Mouse (Mus musculus): ENCODE data around the gene Grik4. TPM values are rescaled to one million over a fixed set of nuclear protein-coding genes. Genes with fewer than 3 reads are reported as not detected.
"Not testable (repeated sequence)": the region's sequence is repeated elsewhere in the genome, so short reads cannot be mapped to it uniquely, and the experiment has no call there.

The Grik4 gene
- polyA plus RNA-seq, 1 experiment: 0.17 TPM

GRCm38 (mm10) chr9:42793581-42793980 lies 150.7 kb downstream of the Grik4 start:
- Histone ChIP-seq H3K9me3 (no peaks in the 10 kb centered on the region), H3K4me1 (no peaks in the 10 kb centered on the region), H3K36me3 (replicated peaks; ENCODE audit: low read length) (no peaks in the 10 kb centered on the region), H3K27me3 (replicated peaks) (peaks cover 52% of the 10 kb centered on the region), H3K4me3 (replicated peaks) (no peak overlapping the region)
- TF ChIP-seq GATA1 (IDR thresholded peaks at IDR 0.05; ENCODE audit: borderline replicate concordance, low read length) (no peak), FLI1 (IDR thresholded peaks at IDR 0.05; ENCODE audit: low read length) (no peak)

DNA sequence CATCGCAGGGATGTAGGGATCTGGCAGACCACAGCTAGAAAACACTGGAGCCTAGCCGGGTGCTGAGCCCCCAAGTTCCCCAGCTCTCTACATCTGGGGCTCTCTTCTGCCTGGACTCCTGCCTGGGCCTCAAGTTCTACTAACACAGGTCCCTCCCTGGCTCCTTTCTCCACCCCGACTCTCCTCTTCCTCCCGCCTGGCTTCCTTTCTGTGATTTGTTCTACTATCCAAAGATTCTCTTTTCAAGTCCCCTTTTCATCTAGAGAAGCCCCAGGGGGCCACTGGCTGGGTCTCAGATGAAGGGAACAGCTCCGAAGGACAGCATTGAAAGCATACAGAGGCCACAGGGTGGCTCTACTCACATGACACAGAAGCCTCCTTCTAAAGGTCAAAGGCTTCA lies 151.9 kb downstream of the Grik4 start:
- Histone ChIP-seq H3K4me3 (replicated peaks) (no peak overlapping the region), H3K9me3 (no peaks in the 10 kb centered on the region), H3K27me3 (replicated peaks) (peaks cover 56% of the 10 kb centered on the region), H3K36me3 (replicated peaks; ENCODE audit: low read length) (no peaks in the 10 kb centered on the region), H3K4me1 (no peaks in the 10 kb centered on the region)
- no peak for TF ChIP-seq FLI1 (IDR thresholded peaks at IDR 0.05; ENCODE audit: low read length)
- TF ChIP-seq GATA1 (IDR thresholded peaks at IDR 0.05; ENCODE audit: borderline replicate concordance, low read length): no peak

- Histone ChIP-seq H3K9me3 (no peaks in the 10 kb centered on the region), H3K27me3 (replicated peaks) (peaks cover 55% of the 10 kb centered on the region), H3K4me3 (replicated peaks) (no peak overlapping the region), H3K36me3 (replicated peaks; ENCODE audit: low read length) (no peaks in the 10 kb centered on the region), H3K4me1 (no peaks in the 10 kb centered on the region)
- TF ChIP-seq GATA1 (IDR thresholded peaks at IDR 0.05; ENCODE audit: borderline replicate concordance, low read length) (no peak), FLI1 (IDR thresholded peaks at IDR 0.05; ENCODE audit: low read length) (no peak)
Measured at GRCm38 (mm10) chr9:42791779-42792178, 152.5 kb downstream of the Grik4 start.

GRCm38 (mm10) chr9:42791346-42791745 lies 152.9 kb downstream of the Grik4 start:
- H3K4me3 ChIP-seq (replicated peaks): no peak overlapping the region
- no peaks in the 10 kb centered on the region for H3K36me3 ChIP-seq (replicated peaks; ENCODE audit: low read length)
- peaks cover 55% of the 10 kb centered on the region for H3K27me3 ChIP-seq (replicated peaks)
- no peaks in the 10 kb centered on the region for H3K9me3 ChIP-seq
- H3K4me1 ChIP-seq: no peaks in the 10 kb centered on the region
- TF ChIP-seq GATA1 (IDR thresholded peaks at IDR 0.05; ENCODE audit: borderline replicate concordance, low read length) (no peak), FLI1 (IDR thresholded peaks at IDR 0.05; ENCODE audit: low read length) (no peak)

DNA sequence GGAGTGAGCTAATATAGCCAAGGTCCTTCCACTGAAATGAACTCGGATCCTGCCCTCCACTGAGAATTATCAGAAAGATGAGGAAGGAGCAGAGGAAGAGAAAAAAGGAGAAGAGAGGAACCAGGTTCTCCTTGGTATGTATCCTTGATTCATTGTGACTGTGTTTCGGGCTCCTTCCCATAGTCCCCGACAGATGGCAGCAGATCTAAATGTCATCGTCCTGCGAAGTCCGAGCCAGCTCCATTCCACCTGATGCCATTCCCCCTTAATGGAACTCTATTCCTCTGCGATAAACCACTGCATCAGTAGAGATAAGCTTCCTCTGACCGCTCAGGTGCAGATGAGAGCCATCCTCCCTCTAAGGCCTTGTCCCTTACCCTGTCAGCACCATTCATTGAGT lies 155.8 kb downstream of the Grik4 start:
- Histone ChIP-seq H3K4me1 (no peaks in the 10 kb centered on the region), H3K4me3 (replicated peaks) (no peak overlapping the region), H3K9me3 (no peaks in the 10 kb centered on the region), H3K36me3 (replicated peaks; ENCODE audit: low read length) (no peaks in the 10 kb centered on the region), H3K27me3 (replicated peaks) (peaks cover 46% of the 10 kb centered on the region)
- TF ChIP-seq GATA1 (IDR thresholded peaks at IDR 0.05; ENCODE audit: borderline replicate concordance, low read length) (no peak), FLI1 (IDR thresholded peaks at IDR 0.05; ENCODE audit: low read length) (no peak)

DNA sequence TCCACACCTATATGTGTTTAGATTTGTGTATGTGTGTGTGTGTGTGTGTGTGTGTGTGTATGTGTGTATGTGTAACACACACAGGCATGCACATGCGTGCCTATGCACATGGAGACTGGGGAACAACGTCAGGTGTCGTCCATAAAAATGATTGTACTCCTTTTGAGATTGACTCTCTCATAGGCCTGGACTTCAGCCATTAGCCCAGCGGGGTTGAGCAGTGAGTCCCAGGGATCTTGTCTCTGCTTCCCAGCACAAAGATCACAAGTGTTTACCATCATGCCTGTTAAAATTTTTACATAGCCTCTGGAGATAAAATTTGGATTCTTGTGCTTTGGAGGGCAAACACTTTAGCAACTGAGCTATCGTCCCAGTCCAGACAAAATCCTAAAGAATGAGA lies 157.4 kb downstream of the Grik4 start:
- no peaks in the 10 kb centered on the region for H3K9me3 ChIP-seq
- no peak for TF ChIP-seq GATA1 (IDR thresholded peaks at IDR 0.05; ENCODE audit: borderline replicate concordance, low read length)
- no peak for TF ChIP-seq FLI1 (IDR thresholded peaks at IDR 0.05; ENCODE audit: low read length)

DNA sequence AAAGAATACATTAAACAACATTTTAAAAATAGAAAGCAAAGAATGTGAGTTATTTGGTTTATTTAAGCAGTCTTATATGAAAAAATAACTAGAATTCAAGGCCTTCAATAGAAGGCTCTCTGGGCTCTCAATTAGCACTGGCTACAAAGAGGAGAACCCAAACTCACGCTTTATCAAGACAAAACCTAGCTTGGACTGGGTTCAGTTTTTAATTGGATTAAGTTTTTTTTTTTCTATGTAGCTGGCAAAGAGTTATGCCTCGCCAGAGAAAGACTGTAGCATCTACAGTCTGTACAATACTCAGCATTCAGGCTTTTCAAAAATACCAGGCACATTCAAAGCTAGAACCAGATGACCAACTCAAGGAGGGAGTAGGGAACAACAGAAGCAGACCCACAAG lies 158.0 kb downstream of the Grik4 start:
- H3K36me3 ChIP-seq (replicated peaks; ENCODE audit: low read length): no peaks in the 10 kb centered on the region
- no peaks in the 10 kb centered on the region for H3K9me3 ChIP-seq
- no peaks in the 10 kb centered on the region for H3K4me1 ChIP-seq
- H3K27me3 ChIP-seq (replicated peaks): peaks cover 33% of the 10 kb centered on the region
- no peak for TF ChIP-seq GATA1 (IDR thresholded peaks at IDR 0.05; ENCODE audit: borderline replicate concordance, low read length)
- TF ChIP-seq FLI1 (IDR thresholded peaks at IDR 0.05; ENCODE audit: low read length): no peak
- H3K4me3 ChIP-seq (replicated peaks): no peak overlapping the region

More for the DNA sequence above, 157.4 kb downstream of the Grik4 start:
- Histone ChIP-seq H3K4me3 (replicated peaks) (no peak overlapping the region), H3K36me3 (replicated peaks; ENCODE audit: low read length) (no peaks in the 10 kb centered on the region), H3K4me1 (no peaks in the 10 kb centered on the region), H3K27me3 (replicated peaks) (peaks cover 35% of the 10 kb centered on the region)

GRCm38 (mm10) chr9:42785173-42785830 lies 159.0 kb downstream of the Grik4 start:
- no peaks in the 10 kb centered on the region for H3K4me1 ChIP-seq
- no peaks in the 10 kb centered on the region for H3K9me3 ChIP-seq
- TF ChIP-seq GATA1 (IDR thresholded peaks at IDR 0.05; ENCODE audit: borderline replicate concordance, low read length) (no peak), FLI1 (IDR thresholded peaks at IDR 0.05; ENCODE audit: low read length) (no peak)
- no peaks in the 10 kb centered on the region for H3K36me3 ChIP-seq (replicated peaks; ENCODE audit: low read length)
- peaks cover 33% of the 10 kb centered on the region for H3K27me3 ChIP-seq (replicated peaks)
- no peak overlapping the region for H3K4me3 ChIP-seq (replicated peaks)

DNA sequence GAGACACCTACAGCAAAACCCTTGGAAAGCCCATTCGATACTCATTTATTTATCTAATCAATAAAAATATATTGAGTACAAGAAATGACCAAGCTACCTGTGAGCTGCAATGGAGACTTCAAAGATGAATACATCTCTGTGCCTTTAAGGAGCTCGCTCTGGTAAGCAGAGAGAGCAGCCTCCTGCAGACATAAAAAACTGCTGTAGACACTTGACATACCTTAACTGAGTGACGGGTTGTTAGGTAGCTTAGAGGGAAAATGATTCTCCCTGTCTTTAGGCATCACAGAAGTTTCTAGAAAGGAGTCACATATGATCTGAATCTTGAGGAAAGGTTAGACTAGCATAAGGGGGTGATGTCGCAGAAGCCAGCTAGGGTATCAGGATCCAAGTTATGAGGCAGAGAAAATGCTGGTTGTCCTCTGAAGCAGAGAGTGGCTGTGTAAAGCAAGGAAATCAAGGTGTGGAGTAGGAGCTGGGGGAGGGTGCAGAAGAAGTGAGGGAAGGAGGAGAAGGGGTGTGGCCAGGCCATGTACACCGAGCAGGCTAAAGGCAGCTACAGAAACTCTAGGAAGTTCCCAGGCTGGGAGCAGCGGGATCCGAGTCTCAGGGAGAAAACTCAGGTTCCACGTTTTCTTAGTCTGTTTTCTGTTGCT lies 160.9 kb downstream of the Grik4 start:
- H3K27me3 ChIP-seq (replicated peaks): peaks cover 34% of the 10 kb centered on the region
- H3K4me1 ChIP-seq: no peaks in the 10 kb centered on the region
- H3K4me3 ChIP-seq (replicated peaks): no peak overlapping the region
- no peaks in the 10 kb centered on the region for H3K36me3 ChIP-seq (replicated peaks; ENCODE audit: low read length)
- H3K9me3 ChIP-seq: no peaks in the 10 kb centered on the region
- TF ChIP-seq GATA1 (IDR thresholded peaks at IDR 0.05; ENCODE audit: borderline replicate concordance, low read length): no peak
- no peak for TF ChIP-seq FLI1 (IDR thresholded peaks at IDR 0.05; ENCODE audit: low read length)

DNA sequence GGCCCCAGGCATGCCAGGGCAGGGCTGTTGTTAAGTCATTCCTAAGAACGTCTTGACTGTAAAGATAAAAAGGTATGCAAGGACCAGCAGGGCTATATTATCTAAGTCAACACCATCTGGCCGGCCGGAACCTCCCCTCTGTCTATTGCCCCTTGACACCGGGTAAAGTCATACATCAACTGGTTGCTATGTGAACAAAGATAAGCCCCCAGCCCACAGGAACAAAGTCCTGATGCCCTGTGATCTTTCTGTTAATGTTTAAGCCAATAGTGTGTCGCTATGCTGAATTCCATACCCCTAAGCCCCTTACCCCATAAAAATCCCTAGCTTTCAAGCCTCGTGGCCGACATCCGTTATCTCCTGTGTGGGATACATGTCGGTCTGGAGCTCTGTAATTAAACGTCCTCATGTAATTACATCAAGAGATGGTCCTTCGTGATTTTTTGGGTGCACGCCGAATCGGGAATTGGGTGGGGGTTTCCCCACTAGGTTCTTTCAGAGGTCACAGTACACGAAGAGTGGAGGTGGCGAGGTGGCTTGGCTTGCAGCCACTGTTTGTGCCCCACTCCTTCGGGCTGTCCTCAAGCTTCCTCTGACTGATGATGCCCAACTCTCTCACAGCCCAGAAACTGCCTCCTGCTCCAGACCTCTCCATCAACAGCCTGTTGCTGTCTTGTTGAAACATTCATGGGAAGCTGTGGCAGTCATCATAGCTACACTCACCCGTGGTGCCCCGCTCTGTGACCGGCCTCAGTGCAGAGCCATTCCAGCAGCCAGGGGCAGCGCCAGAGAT lies 165.6 kb downstream of the Grik4 start:
- not testable (repeated sequence) for H3K36me3 ChIP-seq (replicated peaks; ENCODE audit: low read length); H3K4me3 ChIP-seq (replicated peaks)
- H3K27me3 ChIP-seq (replicated peaks): peaks cover 55% of the 10 kb centered on the region

More for the DNA sequence above, 165.6 kb downstream of the Grik4 start:
- H3K9me3 ChIP-seq, H3K4me1 ChIP-seq: not testable (repeated sequence)
